Mouse (Mus musculus): Measurements from ENCODE around the gene Foxb1.

GRCm38 (mm10) chr9:69758506-69758905, 2.2 kb downstream of the Foxb1 start:
- TF ChIP-seq POLR2AphosphoS5 (IDR thresholded peaks at IDR 0.05; ENCODE audit: insufficient replicate concordance, low read depth, low read length), result no peak
- no peak for TF ChIP-seq CTCF (IDR thresholded peaks at IDR 0.05; ENCODE audit: low read depth, low read length)
- TF ChIP-seq GATA1 (IDR thresholded peaks at IDR 0.05; ENCODE audit: borderline replicate concordance, low read length), result no peak
- TF ChIP-seq TAL1 (conservative IDR thresholded peaks at IDR 0.05; ENCODE audit: low read depth, low read length), result no peak
- no peak for TF ChIP-seq GATA2 (IDR thresholded peaks at IDR 0.05; ENCODE audit: borderline replicate concordance, low read depth, low read length)

Data from G1E (cell line).